Comparison of ENCODE assay signal across 11 mouse cellular contexts in the genomic region with DNA sequence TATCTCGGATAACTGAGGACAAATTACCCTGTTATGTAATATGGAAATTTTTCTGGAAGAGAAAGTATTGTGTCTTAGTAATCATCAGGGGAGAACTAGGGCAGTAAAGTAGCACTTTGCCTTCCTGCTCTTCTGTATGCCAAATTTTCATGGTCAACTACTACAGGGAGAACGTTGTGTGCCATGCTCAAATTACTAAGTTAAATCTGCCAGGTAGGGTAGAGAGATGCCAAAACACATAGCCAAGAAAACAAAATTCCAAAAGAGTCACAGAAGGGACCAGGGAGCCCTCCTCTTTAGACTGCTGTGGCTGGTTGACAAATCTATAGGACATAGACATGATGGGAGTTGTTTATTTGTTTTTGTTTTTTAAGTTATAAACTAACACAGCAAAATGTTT.
"Had no signal": no experiment of that assay in that cellular context is flagged by ENCODE, and none has a peak within 500 bp of the region (broad histone marks: within the 10 kb centered on the region; RNA-seq: fewer than 3 reads in every experiment).

No protein-coding gene starts in this region.

- DNase-seq: gastrocnemius, postnatal 25 days; heart, adult 18-20 months; heart, postnatal 10 days; heart, postnatal 4 days; kidney, adult 18-20 months; kidney, adult 8-10 months; kidney, postnatal 10 days; kidney, postnatal 25 days; kidney, postnatal 4 days; liver; liver, embryonic 13.5 days had no signal
